Mouse (Mus musculus): Measurements from ENCODE around the gene Tnfrsf25. TPM values are rescaled to one million over a fixed set of nuclear protein-coding genes. Genes with fewer than 3 reads are reported as not detected.
A peak's percentile ranks its signal among the peaks of the same experiment; 100 is the strongest.

Tnfrsf25 gene
- total RNA-seq, 2 experiments from 2014 or later: 16.4 to 28.6 TPM

DNA sequence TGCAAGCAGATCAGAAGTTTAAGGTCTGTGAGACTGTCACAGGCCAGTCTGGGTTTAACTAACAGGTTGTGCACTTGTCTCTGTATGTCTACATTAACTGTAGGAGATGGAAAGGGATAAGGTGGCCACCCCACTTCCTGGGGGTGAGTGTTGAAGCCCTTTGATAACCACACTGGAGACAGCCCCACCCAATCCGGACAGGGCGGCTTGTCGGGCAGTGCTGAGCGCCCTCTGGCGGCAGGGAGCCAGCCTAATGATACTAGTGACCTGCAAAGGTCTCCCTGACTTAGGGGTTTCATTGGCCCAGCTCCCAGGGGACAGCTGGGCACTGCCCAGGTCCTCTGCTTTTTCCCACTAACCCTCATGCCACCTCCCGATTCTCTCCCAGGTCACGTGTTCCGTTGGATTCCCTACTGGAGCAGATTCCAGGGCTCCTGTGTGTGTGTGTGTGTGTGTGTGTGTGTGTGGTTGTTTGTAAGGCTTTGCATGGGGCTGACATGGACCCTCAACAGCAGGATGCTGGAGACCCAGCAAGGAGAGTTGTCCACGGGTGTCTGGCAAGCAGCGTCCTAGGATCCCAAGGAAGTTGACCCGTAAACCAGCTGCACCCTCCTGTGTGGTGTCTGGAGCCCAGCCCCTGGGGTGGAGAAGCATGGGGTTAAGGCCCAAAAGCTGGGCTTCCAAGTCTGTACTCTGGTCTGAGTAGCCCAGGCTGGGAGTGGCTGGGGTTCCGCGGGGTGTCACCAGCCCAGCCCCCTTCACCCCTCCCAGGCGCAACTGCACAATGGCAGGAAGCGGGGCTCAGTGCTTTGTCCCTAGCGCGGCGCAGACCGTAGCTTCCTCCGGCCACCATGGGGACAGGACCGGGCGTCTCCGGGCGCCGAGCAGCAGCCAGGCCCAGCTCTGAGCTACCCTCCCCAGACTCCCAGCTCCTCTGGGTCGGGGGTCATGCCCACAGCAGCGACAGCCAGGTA, 19.5 kb upstream of the Tnfrsf25 start:
- intact Hi-C loops (cut with DNase I): loop anchor here (2.0 kb wide), 1 partner anchor 115 kb away; no protein-coding TSS in a partner anchor
- H3K27ac ChIP-seq: peak overlapping the region; percentile 82

DNA sequence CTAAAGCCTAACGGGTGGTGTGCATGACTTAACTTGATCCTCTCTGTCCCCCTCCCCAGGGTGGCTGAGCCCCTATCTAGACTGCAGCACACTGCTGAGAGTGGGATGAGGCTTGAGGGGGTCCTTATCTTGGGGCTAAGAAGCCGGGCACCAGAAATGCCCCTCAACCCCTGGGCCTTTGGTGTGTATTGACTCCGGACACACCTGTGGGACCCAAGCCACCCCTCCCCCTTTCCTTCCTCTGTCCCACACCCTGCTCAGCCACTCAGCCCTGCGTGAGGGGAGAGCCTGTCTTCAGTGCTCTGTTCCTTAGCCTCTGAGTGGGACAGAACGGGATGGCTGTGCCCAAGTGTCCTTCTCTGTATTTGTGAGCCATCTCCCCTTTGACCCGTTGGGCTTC, 18.8 kb upstream of the Tnfrsf25 start:
- no peak for TF ChIP-seq CTCF (IDR thresholded peaks at IDR 0.05)
- Histone ChIP-seq H3K27ac (peak overlapping the region; percentile 82), H3K4me3 (peak overlapping the region; percentile 32)
- intact Hi-C loops (cut with DNase I): loop anchor here (2.0 kb wide), 1 partner anchor 116 kb away; no protein-coding TSS in a partner anchor
- DNase-seq (ENCODE audit: extremely low spot score in 1 of 2, low spot score in 2 of 2): no peak

More for the DNA sequence above, 19.5 kb upstream of the Tnfrsf25 start:
- peak overlapping the region; percentile 32 for H3K4me3 ChIP-seq
- peak in 1 of 2 experiments; percentile 64 for DNase-seq (ENCODE audit: extremely low spot score in 1 of 2, low spot score in 2 of 2)
- peak; percentile 89 for TF ChIP-seq CTCF (IDR thresholded peaks at IDR 0.05)

DNA sequence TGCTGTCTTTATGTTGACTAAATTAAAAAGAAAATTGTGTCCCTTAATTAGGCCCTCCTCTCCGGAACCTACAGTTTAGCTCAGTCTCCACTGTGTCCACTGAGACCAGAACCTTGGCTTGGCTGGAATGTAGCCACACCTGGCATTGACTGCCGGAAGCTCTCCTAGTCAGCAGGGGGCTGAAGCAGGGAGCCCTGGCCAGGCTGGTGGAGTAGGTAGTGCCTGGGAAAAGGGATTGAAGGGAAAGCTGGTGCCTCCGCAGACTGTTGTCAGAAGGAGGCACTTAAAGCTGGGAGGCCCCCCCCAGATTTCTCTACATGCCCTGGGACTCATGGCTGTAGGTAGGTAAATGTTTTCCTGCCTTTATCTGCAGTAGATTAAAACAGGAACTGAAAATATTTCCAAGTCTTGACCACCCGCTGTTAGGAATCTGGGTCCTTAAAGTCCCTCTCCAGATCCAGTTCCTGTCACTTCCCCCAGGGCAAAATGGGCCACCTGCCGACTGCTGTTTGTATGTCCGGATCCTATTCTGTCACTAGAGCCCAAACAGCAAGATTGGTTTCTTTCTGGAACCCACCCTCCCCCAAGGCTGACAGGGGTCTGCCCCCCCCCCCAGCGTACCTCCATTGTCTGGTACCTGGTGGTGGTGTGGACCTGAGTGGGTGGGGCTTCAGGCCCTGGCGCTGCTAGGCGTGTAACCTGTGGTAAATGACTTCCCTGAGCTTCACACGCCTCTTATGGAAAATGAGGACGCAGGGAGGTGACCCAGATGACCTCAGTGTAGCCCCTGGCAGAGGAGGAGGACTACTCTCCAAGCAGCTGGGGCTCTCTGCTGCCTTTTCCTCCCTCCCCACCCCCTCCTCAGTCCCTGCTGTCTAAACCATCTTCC, 17.6 kb upstream of the Tnfrsf25 start:
- peak; percentile 11 for TF ChIP-seq CTCF (IDR thresholded peaks at IDR 0.05)
- H3K4me3 ChIP-seq: 0 out of 2 replicates have a peak overlapping the region, but pooled peaks have one; percentile 11
- intact Hi-C loops (cut with DNase I): loop anchor here (2.0 kb wide), 1 partner anchor 117 kb away; no protein-coding TSS in a partner anchor
- H3K27ac ChIP-seq: peak overlapping the region; percentile 58
- DNase-seq (ENCODE audit: extremely low spot score in 1 of 2, low spot score in 2 of 2): no peak

DNA sequence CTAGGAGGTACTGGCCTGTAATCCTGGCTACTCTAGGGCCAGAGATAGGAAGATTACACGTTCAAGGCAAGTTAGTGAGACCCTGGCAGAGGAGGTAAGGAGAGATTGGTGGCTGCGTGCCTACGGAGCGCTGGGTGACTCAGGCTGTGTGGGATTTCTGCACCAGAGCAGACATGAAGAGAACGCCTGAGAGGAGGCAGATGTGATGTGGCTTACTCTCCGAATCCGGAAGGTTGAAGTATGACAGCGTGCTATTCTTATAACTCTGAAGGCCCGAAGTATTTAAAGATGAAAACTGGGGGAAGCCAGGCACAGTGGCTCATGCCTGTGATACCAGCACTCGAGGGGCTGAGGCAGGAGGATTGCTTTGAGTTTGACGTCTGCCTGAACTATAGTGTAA, 15.2 kb upstream of the Tnfrsf25 start:
- no peak for TF ChIP-seq CTCF (IDR thresholded peaks at IDR 0.05)
- H3K4me3 ChIP-seq: no peak overlapping the region
- intact Hi-C loops (cut with DNase I): no loop called here
- peak; percentile 67 to 71 for DNase-seq (ENCODE audit: extremely low spot score in 1 of 2, low spot score in 2 of 2)
- peak overlapping the region; percentile 85 for H3K27ac ChIP-seq

DNA sequence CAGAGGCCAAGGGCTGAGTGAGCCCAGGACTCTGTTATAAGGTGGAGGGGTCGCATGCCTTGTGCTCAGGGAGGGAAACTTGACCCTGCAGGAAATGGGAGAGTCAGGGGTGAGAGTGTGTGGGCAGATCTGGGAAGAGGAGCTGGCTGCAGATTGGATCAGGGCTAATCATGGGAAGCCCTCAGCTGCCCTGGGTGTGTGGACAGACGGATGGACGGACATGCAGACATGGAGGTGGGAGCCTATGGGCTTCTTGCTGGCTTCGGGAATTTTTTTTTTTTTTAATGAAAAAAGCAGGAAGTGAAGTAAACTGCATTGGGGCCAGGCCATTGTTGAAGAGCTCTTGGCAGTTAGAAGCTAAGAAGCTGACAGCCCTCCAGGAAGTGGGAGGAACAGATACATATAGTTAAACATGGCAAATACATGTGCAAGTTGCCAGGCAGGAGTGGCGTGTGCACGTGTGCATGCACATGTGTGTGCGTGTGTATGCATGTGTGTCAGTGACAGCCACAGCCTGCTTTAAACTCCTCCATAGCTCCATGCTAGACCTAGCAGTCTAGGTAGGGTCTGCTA, 14.6 kb upstream of the Tnfrsf25 start:
- intact Hi-C loops (cut with DNase I): loop anchor here (1.0 kb wide), 1 partner anchor 13 kb away; no protein-coding TSS in a partner anchor
- TF ChIP-seq CTCF (IDR thresholded peaks at IDR 0.05): no peak
- no peak for DNase-seq (ENCODE audit: extremely low spot score in 1 of 2, low spot score in 2 of 2)
- H3K27ac ChIP-seq: peak overlapping the region; percentile 85
- H3K4me3 ChIP-seq: peak overlapping the region; percentile 7; the same call in 1 of the 2 replicates

DNA sequence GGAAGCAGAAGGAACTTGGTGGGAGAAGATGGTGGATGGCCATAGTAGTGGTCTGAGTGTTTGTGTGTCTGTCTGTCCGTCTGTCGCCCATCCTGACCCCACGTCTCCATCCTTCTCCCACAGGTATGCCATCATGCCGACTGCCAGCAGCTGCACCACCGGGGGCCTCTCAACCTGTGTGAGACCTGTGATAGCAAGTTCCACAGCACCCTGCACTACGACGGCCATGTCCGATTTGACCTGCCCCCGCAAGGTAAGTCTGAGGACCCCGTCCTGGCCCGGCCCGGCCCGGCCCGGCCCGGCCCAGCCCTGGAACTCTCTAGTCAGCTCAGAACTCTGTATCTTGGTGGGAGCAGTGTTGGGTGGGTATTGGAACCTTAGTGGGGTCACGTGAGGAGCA, 13.8 kb upstream of the Tnfrsf25 start:
- no peak for DNase-seq (ENCODE audit: extremely low spot score in 1 of 2, low spot score in 2 of 2)
- Histone ChIP-seq H3K27ac (peak overlapping the region; percentile 85), H3K4me3 (no peak overlapping the region)
- TF ChIP-seq CTCF (IDR thresholded peaks at IDR 0.05): no peak
- intact Hi-C loops (cut with DNase I): loop anchor here (1.0 kb wide), 1 partner anchor 14 kb away; no protein-coding TSS in a partner anchor

DNA sequence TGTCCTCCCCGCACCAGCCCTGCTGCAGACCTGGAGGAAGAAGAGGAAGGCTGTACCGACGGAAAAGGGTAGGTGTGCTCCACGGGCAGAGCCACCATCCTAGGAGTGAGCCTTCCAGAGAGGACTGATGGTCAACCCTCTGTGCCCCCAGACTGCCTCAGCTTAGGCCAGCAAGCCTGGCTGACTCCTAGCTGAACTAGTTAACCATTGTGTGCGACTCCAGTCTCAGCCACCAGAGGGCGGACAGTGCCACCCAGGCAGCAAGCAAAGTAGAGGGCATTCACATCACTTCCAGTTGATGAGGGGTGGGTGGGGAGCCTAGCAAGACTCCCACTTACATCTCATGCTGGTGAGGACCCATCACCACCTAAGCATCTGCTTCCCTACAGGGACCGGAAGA, 12.7 kb upstream of the Tnfrsf25 start:
- TF ChIP-seq CTCF (IDR thresholded peaks at IDR 0.05): peak; percentile 83
- DNase-seq (ENCODE audit: extremely low spot score in 1 of 2, low spot score in 2 of 2): peak; percentile 78 to 82
- intact Hi-C loops (cut with DNase I): no loop called here
- no peak overlapping the region; the same call in 1 of the 2 replicates for H3K27ac ChIP-seq
- H3K4me3 ChIP-seq: no peak overlapping the region

DNA sequence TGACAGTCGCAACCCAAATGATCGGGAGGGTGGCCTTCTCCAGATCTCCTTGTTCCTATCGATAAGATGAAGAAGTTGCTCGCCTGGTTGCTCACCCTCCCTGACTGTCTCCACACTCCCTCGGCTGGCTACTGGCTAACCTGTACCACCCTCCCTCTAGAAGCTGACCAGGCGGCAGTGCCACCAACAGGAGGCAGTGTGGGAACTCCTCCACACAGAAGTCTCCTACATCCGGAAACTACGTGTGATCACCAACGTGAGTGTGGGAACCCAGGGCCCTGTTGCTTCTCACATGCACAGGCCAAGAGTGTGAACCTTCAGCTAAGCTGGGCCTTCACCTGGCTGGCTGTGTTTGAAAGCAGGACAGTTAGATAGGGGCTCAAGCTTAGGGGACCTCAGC, 9.0 kb upstream of the Tnfrsf25 start:
- peak; percentile 27 for TF ChIP-seq CTCF (IDR thresholded peaks at IDR 0.05)
- no peak for DNase-seq (ENCODE audit: extremely low spot score in 1 of 2, low spot score in 2 of 2)
- no peak overlapping the region for H3K4me3 ChIP-seq
- H3K27ac ChIP-seq: peak overlapping the region; percentile 24; the same call in 1 of the 2 replicates
- intact Hi-C loops (cut with DNase I): no loop called here

DNA sequence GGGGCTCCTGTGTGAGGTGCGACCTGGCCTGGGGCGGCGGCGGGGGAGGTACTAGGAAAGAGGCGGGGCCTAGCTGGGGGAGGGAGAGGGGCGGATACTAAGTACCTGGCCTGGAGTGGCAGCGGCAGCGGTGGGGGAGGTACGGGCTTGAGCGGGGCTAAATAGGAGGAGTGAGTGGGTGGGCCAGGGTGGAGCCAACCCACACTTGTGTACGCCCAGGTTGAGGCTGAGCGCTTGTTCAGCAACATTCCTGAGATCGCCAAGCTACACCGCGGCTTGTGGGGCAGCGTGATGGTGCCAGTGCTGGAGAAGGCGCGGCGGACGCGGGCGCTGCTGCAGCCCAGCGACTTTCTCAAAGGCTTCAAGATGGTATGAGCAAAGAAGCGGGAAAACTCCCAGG, 8.2 kb upstream of the Tnfrsf25 start:
- intact Hi-C loops (cut with DNase I): no loop called here
- DNase-seq (ENCODE audit: extremely low spot score in 1 of 2, low spot score in 2 of 2): no peak
- peak overlapping the region; percentile 44; the same call in 1 of the 2 replicates for H3K27ac ChIP-seq
- TF ChIP-seq CTCF (IDR thresholded peaks at IDR 0.05): no peak
- peak overlapping the region; percentile 21; the same call in 1 of the 2 replicates for H3K4me3 ChIP-seq

DNA sequence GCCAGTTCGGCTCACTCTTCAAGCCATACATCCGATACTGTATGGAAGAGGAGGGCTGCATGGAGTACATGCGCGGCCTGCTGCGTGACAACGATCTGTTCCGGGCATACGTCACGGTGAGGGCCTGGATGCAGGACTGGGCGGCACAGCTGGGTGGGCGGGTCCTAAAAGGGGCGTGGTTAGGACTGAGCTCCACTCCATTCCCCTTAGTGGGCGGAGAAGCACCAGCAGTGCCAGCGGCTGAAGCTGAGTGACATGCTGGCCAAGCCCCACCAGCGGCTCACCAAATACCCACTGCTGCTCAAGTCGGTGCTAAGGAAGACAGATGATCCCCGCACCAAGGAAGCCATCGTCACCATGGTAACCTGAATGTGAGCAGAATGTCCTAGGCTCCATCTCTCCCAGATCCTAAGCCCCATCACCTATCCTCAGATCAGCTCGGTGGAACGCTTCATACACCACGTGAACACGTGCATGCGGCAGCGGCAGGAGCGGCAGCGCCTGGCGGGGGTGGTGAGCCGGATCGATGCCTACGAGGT, 7.7 kb upstream of the Tnfrsf25 start:
- H3K4me3 ChIP-seq: peak overlapping the region; percentile 21; the same call in 1 of the 2 replicates
- intact Hi-C loops (cut with DNase I): no loop called here
- H3K27ac ChIP-seq: peak overlapping the region; percentile 44; the same call in 1 of the 2 replicates
- TF ChIP-seq CTCF (IDR thresholded peaks at IDR 0.05): no peak
- peak; percentile 60 to 78 for DNase-seq (ENCODE audit: extremely low spot score in 1 of 2, low spot score in 2 of 2)

DNA sequence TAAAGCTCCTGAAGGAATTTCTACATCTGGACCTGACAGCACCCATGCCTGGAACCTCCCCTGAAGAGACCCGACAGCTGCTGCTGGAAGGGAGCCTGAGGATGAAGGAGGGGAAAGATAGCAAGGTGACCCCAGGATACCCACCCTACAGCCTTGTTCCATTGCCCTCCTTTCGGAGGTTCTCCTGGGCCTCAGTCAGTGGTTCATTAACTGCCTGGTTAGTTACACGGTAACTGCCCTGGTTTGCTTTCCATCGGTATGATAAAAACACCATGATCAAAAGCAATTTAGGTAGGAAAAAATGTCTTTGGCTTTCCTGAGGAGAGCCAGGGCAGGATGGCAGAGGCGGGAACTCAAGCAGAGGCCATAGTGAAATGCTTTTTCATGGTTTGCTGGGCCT, 7.1 kb upstream of the Tnfrsf25 start:
- intact Hi-C loops (cut with DNase I): no loop called here
- H3K27ac ChIP-seq: no peak overlapping the region; the same call in 1 of the 2 replicates
- no peak for TF ChIP-seq CTCF (IDR thresholded peaks at IDR 0.05)
- DNase-seq (ENCODE audit: extremely low spot score in 1 of 2, low spot score in 2 of 2): no peak
- no peak overlapping the region for H3K4me3 ChIP-seq

Measured in left cerebral cortex, adult 2 months (tissue).